Mouse (Mus musculus): ENCODE data around the gene Fstl3.

- TF ChIP-seq CTCF (conservative IDR thresholded peaks at IDR 0.05; ENCODE audit: insufficient read depth, insufficient read length, low read depth, low read length), result no peak
- no peak for TF ChIP-seq POLR2A (IDR thresholded peaks at IDR 0.05; ENCODE audit: low read depth, low read length)
These were observed 33.9 kb upstream of the Fstl3 start for GRCm38 (mm10) chr10:79743161-79743560.

Data from kidney, adult 2 months (tissue).